Mouse (Mus musculus) heart, postnatal 4 days (tissue): ENCODE results near the gene Gm20489. TPM values are rescaled to one million over a fixed set of nuclear protein-coding genes. Genes with fewer than 3 reads are reported as not detected.
A peak's percentile ranks its signal among the peaks of the same experiment; 100 is the strongest.

Experiments used
- DNase-seq: peaks from one replicate; pipeline ENCODE4 v3.0.0; 2021
- total RNA-seq, 2 experiments: library from RNA; stranded (reverse); gene quantifications; 2 replicates each; pipeline ENCODE4 v1.2.3; 2021

The Gm20489 gene
- total RNA-seq: not detected

DNA sequence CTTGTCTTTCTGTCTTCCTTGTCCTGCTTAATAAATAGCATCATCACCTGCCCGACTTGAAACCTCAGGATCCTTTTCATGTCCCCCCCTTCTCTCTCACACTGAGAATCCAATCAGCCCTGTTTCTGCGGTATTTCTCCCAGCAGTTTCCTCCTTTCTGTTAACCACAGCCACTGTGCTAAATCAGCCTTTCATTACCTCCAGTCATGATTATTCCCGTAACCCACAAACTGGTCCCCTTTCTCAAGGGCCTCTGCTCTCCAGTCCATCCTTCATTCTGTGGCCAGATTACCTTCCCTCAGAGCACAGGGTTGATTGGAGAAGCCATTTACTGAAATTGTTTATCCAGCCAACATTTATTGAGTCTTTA, at the start of gene Gm20489:
Gene Gm20489, minus strand, starts transcription at position 269 of the 370 bp plus-strand sequence.
- no peak for DNase-seq

DNA sequence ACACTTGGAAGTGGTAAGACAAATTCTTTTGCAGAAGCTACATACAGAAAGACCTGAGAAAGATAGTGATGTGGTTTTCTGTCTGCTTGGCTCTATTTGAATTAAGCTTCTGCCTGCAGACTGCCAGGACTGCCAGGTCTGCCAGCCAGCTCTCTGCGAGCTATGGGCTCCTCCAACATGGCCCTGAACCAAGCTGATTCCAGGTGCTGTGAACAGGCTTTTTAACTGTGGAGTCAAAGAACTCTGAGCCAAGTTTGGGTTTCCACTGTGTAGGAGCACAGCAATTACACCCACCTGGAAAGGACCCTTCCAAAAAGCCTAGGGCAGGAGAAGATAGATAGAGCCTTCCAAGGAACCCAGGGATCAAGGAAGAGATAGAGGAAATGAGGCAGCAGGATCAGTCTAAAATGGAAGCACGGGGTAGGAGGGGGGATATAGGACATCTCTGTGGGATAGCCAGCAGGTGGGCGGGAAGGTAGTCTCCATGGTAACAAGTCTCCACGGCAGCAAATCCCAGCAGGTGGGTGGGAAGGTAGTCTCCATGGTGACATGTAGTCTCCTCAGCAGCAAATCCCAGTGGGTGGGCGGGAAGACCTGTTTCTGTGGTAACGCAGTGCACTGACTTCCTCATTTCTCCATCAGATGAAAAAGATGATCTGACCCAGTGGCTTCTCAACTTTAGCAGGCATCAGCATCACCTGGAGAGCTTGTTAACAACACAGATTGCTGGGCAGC, 45.0 kb upstream of the Gm20489 start:
- DNase-seq: no peak

DNA sequence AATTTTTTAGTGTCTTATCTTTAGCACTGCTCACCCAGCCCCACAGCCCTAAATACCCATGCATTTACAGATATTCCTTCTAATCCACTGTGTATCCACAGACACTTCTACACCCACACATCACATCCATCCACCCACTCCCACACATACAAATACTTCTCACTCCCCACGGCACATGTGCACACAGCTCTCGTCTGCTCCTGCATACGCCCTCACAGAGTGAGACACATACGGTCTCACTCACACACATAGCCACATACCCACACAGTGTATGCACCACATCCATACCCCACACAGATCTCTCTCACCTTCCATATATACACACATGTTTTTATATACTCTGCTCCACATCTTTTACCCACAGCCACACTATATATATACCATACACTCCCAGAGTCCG, 40.5 kb upstream of the Gm20489 start:
- DNase-seq: no peak

DNA sequence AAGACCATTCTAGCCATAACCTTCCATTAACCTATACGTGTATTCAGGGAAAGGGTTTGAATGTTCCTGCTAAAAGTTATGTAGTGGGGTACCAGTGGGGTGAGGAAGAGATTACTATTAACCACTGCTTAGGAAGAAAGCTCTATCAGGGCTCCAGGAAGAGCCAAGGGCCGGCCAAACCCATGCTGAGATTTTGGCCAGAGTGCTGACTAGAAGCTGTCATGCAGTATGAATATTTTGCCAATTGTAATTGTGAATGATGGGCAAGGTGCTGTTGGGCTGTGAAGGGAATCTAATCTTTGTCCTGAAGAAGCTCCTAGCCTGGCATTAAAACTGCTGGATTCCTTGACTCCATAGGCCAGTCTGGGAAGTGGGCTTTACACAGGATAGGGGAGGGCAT, 35.8 kb upstream of the Gm20489 start:
- no peak for DNase-seq

- DNase-seq: no peak
Measured at GRCm38 (mm10) chrX:101301654-101302053, 32.8 kb upstream of the Gm20489 start.

DNA sequence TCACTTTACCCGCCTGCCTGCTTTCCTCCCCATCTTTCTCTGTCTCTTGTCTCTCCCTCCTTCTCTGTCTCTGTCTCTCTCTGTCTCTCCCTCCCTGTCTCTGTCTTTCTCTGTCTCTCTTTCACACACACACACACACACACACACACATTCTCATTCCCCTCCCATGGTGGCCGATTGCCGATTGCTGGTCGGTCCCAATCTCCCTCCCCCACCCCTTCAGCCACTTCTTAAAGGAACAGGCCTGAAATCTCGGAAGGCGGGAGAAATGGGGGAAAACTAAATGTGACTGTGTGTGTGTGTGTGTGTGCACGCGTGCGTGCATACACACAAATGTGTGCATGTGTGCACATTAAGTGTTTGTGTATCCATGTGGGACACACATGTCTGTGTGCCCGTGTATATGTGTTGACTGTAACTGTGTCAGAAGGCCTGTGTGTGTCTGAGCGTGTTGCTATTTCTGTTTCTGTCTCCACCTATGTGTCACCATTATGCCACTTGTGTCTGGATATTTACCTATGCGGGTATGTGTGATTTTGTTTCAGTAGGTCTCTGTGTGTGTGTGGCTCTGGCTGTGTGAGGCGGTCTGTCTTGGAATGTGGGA, 31.7 kb upstream of the Gm20489 start:
- DNase-seq: peak; percentile 17

DNA sequence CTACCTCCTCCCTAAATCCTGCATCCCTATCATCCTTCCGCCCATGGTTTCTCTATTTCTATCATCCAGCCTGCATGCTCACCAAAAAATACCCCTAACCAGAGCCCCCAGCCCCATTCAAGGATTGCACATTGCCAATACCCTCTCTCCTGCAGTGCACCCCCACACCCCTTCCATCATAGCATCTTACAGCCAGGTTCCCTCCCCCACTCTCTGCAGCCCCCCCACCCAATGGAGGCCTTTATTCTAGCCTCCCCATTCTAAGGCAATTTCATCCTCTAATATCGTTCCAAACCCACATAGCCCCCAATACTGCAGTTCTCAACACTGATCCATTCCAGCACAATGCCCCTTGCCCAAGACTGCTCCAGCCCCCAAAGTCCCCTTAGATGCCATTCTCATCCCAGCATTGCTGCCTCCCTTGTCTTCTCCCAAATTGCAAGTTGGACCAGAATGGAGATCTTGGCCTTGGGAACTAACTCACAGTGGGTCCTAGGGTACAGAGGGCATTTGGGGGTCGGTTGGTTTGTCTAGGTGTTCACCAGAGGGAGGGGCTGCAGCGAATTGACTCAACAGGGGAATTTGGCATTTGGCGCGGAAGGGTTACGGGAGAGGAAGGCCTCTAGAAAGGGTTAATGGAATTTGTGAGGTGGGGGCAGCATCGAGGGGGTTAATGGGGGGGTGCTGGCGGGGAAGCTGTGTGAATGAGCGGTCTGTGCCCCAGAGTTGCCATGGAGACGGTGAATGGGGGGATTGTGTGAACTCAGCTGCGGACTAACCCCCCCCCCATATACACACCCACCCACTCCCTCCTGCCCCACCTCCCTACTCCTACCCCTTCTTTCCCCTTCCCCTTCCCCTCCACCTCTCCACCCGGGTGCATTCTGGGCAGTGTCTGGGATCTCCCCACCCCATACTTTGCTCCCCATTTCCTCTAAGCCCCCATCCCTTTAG, 30.9 kb upstream of the Gm20489 start:
- no peak for DNase-seq

GRCm38 (mm10) chrX:101299055-101299454, 30.2 kb upstream of the Gm20489 start, which contains the start of gene Nlgn3:
Gene Nlgn3, plus strand, starts transcription at chrX:101299168.
- no peak for DNase-seq

DNA sequence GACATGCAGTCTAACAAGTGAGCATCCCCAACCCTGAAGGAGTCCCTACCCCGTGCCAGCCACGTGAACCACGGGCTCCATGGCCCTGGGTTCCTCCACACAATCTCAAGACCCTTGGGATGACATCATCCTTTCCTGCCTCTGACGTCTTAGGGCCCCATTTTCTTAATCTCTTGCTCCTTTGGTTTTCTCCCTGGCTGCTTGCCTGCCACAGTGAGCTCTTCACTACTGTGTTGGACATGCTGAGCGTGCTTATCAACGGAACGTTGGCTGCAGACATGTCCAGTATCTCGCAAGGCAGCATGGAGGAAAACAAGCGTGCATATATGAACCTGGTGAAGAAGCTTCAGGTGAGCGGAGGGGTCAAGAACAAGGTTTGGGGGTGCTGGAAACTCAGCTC, 21.3 kb upstream of the Gm20489 start:
- no peak for DNase-seq

DNA sequence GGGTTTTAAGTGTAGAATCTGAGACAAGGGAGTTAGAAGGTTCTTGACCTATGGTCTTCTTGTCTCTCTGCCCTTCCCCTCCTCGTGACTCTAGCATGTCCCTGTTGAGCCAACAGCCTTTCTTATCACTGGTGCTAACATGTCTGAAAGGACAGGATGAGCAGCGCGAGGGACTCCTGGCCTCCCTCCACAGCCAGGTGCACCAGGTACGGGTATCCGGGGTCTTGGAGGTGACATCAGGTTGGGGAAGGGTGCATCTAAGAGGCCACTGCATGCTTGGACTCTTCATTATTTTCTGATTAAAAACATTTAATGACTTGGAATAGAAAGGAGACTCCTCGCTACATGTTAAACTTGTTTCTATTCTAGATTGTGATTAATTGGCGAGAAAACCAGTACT, 20.2 kb upstream of the Gm20489 start:
- DNase-seq: no peak

DNA sequence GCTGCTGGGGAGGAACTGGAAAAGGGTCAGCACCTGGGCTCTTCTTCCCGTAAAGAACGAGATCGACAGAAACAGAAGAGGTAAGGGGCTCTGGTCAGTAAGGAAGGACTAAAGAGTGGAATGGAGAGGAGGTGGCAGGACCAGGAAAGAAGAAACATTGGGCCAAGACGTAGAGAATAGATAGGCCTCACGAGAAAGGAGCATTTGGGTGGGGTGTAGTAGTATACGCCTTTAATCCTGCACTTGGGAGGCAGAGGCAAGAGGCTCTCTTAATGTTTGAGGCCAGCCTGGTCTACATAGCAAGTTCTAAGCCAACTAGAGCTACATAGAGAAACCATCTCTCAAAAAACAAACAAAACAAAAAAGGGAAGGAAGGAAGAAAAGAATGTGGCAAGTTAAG, 19.6 kb upstream of the Gm20489 start:
- DNase-seq: no peak

DNA sequence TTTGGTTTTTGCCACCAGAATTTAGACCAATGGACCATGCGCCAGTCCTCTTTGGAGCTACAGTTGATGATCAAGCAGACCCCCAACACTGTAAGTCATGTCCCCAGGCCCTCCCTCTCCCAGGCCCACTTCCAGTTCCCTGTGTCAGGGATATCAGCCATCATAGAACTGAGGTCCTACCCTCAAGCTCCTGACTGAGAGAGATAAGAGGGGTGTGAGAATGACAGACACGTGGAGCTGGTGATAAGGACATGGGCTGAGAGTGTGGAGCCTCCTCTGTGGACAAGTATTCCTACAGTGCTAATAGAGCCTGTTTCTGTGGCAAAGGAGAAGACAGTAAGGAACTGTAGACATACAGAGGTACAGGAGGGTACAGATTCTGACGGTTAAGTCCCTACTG, 18.7 kb upstream of the Gm20489 start:
- DNase-seq: no peak

GRCm38 (mm10) chrX:101285953-101286670, 17.3 kb upstream of the Gm20489 start:
- DNase-seq: no peak

GRCm38 (mm10) chrX:101285534-101285933, 16.7 kb upstream of the Gm20489 start:
- peak; percentile 71 for DNase-seq

DNA sequence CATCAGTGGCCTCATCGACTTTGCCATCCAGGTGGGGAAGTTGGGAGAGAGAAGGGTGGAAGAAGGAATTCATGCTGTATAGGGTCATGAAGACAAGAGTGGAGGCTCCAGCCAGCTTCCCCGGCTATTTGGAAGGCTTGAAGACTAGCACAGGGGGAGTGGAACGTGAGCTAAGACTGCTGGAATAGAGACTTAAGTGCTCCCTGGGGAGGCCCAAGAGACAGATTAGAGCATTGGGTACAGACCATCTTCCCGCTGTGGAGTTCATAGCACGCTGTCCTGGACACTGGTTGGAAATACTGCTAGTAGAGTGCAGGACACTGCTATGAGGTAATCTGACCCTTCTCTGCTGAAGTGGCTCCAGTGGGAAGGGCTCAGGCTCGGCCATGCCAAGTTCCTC, 14.0 kb upstream of the Gm20489 start:
- DNase-seq: no peak

DNA sequence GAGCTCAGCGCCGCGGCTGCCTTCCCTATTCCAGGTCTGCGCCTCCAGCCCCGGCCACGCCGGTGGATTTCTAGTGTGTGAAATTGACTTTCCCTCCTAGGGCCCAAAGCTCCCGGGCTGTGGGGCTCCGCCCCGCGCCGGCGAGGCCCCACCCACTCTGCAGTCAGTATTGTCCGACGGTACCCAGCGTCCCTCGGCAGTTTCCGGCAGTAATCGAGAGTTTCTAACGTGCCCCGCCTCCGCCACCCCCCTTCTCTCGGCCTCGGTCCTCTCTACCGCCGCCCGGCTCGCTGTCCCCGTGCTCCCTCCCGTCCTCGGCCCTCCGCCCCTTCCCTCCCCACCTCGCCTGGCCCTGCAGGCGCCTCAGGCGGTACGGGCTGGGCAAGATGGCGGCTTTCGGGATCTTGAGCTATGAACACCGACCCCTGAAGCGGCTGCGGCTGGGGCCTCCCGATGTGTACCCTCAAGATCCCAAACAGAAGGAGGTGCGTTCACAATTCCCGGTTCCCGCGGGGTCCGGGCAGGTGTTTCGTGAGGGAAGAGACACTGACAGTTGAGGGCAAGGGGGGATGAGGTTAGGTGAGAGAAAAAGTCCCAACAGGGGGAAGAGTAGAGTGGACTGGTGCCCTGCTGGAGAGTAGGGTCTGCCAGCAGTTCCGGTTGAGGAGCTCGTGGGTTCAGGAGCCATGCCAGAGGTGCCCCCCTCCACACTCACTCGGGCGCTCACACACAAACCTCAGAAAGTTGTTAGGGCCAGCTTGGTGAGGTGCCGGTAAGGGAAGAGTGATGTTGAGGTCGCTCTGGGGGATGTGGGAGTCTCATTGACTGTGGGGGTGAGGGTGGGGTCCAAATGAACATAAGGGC, 5.3 kb upstream of the Gm20489 start, which contains the start of gene Med12:
Gene Med12, plus strand, starts transcription at position 156 of the 864 bp plus-strand sequence.
- peak; percentile 92 for DNase-seq

DNA sequence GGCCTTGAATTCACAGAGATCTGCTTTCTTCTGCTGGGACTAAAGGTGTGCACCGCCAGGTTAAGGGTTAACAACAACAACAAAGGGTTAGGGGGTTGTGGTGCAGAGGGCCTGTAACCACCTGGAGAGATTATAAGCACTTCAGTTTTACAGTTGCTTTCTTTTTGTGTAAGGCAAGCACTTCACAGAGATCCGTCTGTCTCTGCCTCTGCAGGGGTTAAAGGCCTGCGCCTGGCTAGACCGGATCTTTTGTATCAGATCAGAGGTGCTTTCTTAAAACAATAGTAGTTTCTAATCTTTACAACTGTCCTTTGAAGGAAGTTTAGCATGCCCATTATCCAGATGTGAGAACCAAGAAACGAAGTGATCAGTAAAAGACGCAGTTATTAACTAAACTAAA, 4.6 kb upstream of the Gm20489 start:
- DNase-seq: no peak

- DNase-seq: no peak
Measured at GRCm38 (mm10) chrX:101268025-101268754, 633 bp downstream of the Gm20489 start, which contains the start of gene Il2rg. Gene Il2rg, minus strand, starts transcription at chrX:101268255.

DNA sequence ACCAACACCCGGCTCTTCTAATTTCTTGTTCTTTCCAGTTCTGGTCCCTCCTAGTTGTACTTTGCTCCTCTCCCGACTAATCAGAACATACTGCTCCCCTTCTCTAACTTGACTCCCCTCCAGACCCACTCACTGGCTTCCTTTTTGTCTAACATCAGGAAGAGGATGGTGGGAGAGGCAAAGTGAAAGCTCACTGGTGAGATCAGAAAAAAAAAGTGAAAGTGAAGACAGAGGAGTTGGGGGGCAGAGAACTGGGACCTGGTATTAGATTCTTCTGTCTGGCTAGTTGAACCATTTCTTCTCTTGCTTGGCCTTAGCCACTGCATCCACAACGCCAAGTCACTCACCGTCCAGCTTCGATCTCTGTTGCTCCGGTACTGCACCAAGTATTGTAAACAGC, 2.2 kb downstream of the Gm20489 start:
- no peak for DNase-seq

GRCm38 (mm10) chrX:101263892-101264291, 4.9 kb downstream of the Gm20489 start, which contains the start of gene Gm614:
Gene Gm614, minus strand, starts transcription at chrX:101263992.
- no peak for DNase-seq
